Mouse (Mus musculus) embryonic facial prominence, embryonic 15.5 days (tissue): ENCODE measurements around the gene Col6a2. TPM values are rescaled to one million over a fixed set of nuclear protein-coding genes. Genes with fewer than 3 reads are reported as not detected.

Experiments used
- ATAC-seq: fragments of 200-750 bp; cut with Nextera tagmentation; 2 replicates; pipeline ENCODE4 v1.8.0; 2017; ENCODE audit warnings: low read depth, moderate TSS enrichment; ENCODE audit not compliant: insufficient number of reproducible peaks, low FRiP score, low TSS enrichment
- H3K27ac ChIP-seq: fragments of 300-500 bp; sonication (generic); replicated peaks from 2 replicates; pipeline ENCODE4 v1.5.1; 2015; ENCODE audit warnings: mild to moderate bottlenecking, inconsistent platforms
- H3K27me3 ChIP-seq: fragments of 300-500 bp; sonication (generic); 2 replicates; pipeline ENCODE4 v1.6.1; 2015; ENCODE audit warnings: inconsistent platforms
- H3K36me3 ChIP-seq: fragments of 300-500 bp; sonication (generic); 2 replicates; pipeline ENCODE4 v1.6.1; 2015; ENCODE audit warnings: mild to moderate bottlenecking, inconsistent platforms
- H3K4me1 ChIP-seq: fragments of 300-500 bp; sonication (generic); 2 replicates; pipeline ENCODE4 v1.6.1; 2015; ENCODE audit warnings: inconsistent platforms
- H3K4me2 ChIP-seq: fragments of 300-500 bp; sonication (generic); replicated peaks from 2 replicates; pipeline ENCODE4 v1.6.1; 2015; ENCODE audit warnings: mild to moderate bottlenecking, inconsistent platforms
- H3K4me3 ChIP-seq: fragments of 300-500 bp; sonication (generic); replicated peaks from 2 replicates; pipeline ENCODE4 v1.5.1; 2015; ENCODE audit warnings: mild to moderate bottlenecking, inconsistent platforms
- H3K9ac ChIP-seq: fragments of 300-500 bp; sonication (generic); 2 replicates; pipeline ENCODE4 v1.6.1; 2015; ENCODE audit warnings: inconsistent platforms
- H3K9me3 ChIP-seq: fragments of 300-500 bp; sonication (generic); replicated peaks from 2 replicates; pipeline ENCODE4 v1.6.1; 2016; ENCODE audit warnings: inconsistent platforms
- WGBS: fragments of 180-500 bp; shearing (Covaris S2); methylation state at CpG from one replicate; pipeline ENCODE4 v1.1.7; 2015; 5-methylcytosine and 5-hydroxymethylcytosine counted together
- polyA plus RNA-seq: library from polyadenylated mRNA; unstranded; fragments of >200 nt; fragmentation: Nextera tagmentation; extraction: Ambion mirVana; gene quantifications from 2 replicates; pipeline ENCODE4 v1.2.1, GENCODE M21; 2015

The Col6a2 gene
- polyA plus RNA-seq, 1 experiment from 2014 or later: 390 TPM

DNA sequence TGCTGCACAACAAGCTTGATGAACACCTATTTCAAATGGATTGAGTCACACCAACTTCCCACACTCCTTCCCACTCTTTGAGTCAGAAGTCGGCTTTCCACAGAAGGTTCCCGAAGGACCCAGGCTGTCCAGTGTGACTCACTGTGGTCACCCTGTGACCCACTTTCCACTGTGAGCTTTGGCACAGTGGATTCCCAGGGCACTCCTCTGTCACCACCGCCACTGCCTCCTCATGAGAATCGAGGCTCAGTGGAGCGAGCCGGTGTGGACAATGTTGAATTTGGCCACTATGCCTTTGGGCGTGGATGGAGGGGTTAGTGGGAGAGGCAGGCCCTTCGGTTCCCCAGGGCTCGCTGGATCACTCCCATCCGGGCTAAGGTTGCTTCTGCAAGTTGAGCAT is 25.3 kb upstream of the Col6a2 start:
- no peak overlapping the region for H3K27ac ChIP-seq
- no peak overlapping the region for H3K4me3 ChIP-seq
- H3K36me3 ChIP-seq: no peaks in the 10 kb centered on the region
- H3K4me1 ChIP-seq: peaks cover 34% of the 10 kb centered on the region
- H3K9ac ChIP-seq: no peak overlapping the region
- no peak for ATAC-seq
- no peaks in the 10 kb centered on the region for H3K9me3 ChIP-seq
- H3K4me2 ChIP-seq: no peak overlapping the region
- H3K27me3 ChIP-seq: no peaks in the 10 kb centered on the region
- 92% methylated on average over 10 of the region's 10 CpGs for WGBS

DNA sequence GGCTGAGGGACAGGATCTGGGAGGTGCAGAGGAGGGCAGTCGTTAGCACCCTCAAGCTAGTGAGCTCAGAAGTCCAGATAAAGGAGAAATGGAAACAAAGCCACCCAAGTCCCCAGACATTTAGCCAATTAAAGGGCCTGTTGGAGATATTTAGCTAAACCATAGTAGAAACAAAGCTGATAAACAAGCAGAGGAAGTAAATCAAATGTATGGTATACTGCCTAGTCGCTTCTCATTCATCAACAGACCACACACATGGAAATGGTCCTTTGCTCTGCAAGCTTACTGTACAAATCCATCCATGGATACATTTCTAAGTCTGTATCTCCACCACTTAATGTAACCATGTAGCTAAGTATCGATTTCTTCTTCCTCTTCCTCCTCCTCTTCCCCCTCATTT is 24.0 kb upstream of the Col6a2 start:
- Histone ChIP-seq H3K27me3 (no peaks in the 10 kb centered on the region), H3K36me3 (no peaks in the 10 kb centered on the region), H3K4me2 (no peak overlapping the region), H3K9ac (no peak overlapping the region), H3K27ac (no peak overlapping the region), H3K4me3 (no peak overlapping the region), H3K4me1 (peaks cover 37% of the 10 kb centered on the region), H3K9me3 (no peaks in the 10 kb centered on the region)
- WGBS: 73% methylated on average over 3 of the region's 3 CpGs
- ATAC-seq: no peak

DNA sequence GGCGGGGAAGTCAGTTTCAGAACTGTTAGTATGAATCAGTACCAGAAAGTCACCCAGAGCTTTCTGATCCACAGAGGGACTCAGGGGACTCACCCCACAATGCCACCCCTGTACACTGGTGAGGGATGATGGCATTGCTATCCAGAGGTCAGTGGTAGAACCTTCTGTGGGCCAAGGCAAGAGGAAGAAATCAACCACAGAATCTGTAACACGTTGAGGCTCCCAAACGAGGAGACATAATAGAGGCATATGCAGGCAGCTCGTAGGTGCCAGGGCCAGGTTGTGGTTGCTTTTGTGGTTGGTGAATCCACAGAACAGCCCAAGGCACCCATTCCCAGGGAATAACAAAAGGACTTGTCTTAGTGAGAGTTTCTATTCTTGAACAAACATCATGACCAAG is 22.3 kb upstream of the Col6a2 start:
- H3K27ac ChIP-seq: no peak overlapping the region
- H3K36me3 ChIP-seq: no peaks in the 10 kb centered on the region
- no peak overlapping the region for H3K4me2 ChIP-seq
- WGBS: 78% methylated on average over 4 of the region's 4 CpGs
- no peak for ATAC-seq
- peaks cover 31% of the 10 kb centered on the region for H3K4me1 ChIP-seq
- no peak overlapping the region for H3K4me3 ChIP-seq
- no peaks in the 10 kb centered on the region for H3K27me3 ChIP-seq
- no peaks in the 10 kb centered on the region for H3K9me3 ChIP-seq
- H3K9ac ChIP-seq: no peak overlapping the region

DNA sequence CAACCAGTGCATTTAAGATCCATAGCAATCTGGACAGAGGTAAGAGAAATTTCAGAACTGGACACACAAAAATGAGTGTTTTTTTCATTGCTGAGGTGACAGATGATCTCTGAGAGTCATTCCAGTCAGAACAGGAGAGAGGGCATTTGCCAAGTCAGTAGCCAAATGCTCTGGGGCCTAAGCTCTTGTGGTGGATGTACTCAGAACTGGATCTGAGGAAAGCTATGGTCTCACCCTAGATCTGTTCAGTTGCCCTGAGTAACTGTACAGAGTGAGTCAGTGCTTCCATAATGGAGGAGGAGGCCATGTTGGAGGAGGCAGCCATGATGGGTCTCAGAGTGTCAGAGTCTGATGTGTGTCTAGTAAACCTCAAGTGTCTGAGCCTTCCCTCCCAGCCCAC is 21.6 kb upstream of the Col6a2 start:
- peaks cover 26% of the 10 kb centered on the region for H3K4me1 ChIP-seq
- H3K4me2 ChIP-seq: no peak overlapping the region
- H3K27ac ChIP-seq: no peak overlapping the region
- no peaks in the 10 kb centered on the region for H3K9me3 ChIP-seq
- H3K36me3 ChIP-seq: no peaks in the 10 kb centered on the region
- H3K4me3 ChIP-seq: no peak overlapping the region
- no peak for ATAC-seq
- H3K9ac ChIP-seq: no peak overlapping the region
- no peaks in the 10 kb centered on the region for H3K27me3 ChIP-seq

DNA sequence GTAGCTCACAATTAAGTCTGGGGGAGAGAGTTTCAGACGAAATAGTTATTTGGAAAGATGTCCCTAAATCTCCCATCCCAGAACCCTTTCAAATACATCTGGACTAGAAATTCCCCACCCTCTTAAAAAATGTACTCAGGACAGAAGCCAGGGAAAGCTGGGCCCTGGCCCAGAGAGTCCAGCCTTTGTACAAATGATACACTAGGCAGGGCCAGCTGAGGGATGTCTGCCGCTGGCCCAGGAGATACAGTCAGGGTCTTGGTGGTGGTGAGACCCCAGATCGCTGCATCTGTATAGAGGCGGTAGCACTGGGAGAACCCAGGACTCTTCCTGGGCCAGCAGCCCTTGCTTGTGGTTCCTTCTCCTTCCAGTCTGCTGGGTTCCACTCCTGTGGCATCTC is 20.6 kb upstream of the Col6a2 start:
- WGBS: 54% methylated on average over 4 of the region's 4 CpGs
- Histone ChIP-seq H3K36me3 (no peaks in the 10 kb centered on the region), H3K9ac (no peak overlapping the region), H3K4me3 (no peak overlapping the region), H3K27ac (peak overlapping the region; percentile 92), H3K9me3 (no peaks in the 10 kb centered on the region), H3K4me2 (no peak overlapping the region), H3K4me1 (peaks cover 24% of the 10 kb centered on the region), H3K27me3 (no peaks in the 10 kb centered on the region)
- ATAC-seq: no peak

DNA sequence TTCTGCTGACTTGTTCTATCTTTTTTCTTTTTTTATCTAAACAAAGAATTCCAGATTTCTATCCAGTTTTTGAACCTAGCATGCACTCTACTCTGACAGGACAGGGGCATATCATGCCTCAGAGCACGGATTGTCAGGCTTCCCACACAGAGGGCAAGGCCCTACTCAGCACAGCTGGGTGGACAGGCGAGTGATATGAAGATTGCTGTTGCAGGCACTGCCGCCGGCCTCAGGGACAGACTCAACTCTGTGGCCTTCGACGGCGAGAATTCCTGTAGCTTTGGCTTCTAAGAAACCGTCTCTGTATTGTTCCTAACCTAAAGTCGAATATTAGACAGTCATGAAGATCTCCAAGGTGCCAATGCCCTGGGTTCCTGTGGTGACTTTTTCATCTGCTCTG is 20.0 kb upstream of the Col6a2 start:
- Histone ChIP-seq H3K27ac (peak overlapping the region; percentile 92), H3K27me3 (no peaks in the 10 kb centered on the region), H3K9ac (no peak overlapping the region), H3K4me2 (no peak overlapping the region), H3K9me3 (no peaks in the 10 kb centered on the region), H3K4me3 (no peak overlapping the region), H3K36me3 (no peaks in the 10 kb centered on the region), H3K4me1 (peaks cover 24% of the 10 kb centered on the region)
- peak; percentile 21; the same call in 1 of the 2 replicates for ATAC-seq
- 61% methylated on average over 9 of the region's 9 CpGs for WGBS

DNA sequence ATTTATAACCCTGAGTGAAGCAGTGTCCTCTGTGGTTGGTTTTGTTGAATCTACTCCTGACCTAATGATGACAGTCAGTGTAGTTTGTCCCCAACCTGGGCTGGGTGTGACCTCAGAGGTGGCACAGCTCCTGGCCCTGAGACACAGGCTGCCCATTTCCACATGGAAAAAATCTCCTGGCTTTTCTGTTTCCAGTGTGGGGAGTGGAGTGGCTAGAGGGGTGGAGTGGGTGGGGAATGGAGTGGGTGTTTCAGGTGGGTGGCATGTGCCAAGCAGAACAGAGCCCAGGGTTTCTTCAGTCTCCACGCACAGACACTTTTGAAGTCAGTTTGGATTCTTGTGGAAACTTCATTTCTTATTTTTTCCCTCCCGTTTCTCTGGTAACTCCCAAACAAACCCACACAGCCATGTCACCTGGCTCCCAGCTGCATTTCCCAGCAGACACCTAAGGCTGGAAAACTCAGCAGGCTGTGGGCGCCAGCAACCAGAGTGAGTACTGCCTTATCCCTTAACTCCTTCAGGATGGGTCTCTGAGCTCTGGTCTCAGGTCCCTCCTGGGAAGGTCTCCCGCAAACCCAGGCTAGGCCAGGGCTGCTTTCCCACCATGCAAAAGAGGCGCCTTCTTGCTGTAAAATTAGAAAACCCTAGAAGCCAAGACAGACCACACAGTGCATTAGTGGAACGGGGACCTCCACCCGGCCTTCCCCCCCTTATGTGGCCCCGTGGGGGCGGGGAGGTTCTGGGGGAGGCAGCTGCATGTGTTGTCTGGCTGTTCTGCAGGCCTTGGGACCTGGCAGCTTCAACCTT is 19.4 kb upstream of the Col6a2 start:
- 23% methylated on average over 9 of the region's 9 CpGs for WGBS
- H3K27ac ChIP-seq: peak overlapping the region; percentile 92

DNA sequence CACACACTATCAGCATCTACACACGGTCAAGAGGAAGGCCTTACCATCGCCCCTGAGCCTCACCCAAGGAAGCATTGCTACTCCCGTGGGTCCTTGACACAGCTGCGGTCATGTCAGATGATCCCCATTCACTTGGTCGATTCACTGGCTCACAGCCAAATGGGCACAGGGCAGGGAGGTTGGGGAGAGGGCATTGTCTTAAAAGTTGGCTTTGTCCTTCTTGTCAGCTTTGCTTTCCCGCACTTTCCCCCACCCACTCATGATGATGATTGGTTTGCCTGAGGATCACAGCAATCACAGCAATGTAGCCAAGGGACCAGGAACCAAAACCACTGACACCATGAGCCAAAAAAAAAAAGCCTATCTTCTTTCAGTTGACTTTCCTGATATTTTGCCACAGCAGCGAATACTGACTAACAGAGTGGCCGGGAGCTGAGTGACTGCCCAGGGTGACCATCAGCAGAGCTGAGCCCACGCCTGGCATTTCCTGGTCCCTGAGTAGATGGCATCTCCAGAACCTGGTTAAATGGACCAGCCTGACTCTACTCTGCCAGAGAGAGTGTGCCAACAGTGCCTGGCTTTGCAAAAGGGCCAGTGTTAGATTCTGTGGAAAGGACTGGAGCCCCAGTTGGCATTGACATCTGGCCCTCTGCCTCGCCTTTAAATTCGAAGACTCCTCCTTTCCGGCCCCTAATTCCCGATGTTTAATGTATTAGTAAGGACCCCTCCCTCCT is 18.6 kb upstream of the Col6a2 start:
- Histone ChIP-seq H3K4me2 (no peak overlapping the region), H3K4me1 (peaks cover 24% of the 10 kb centered on the region), H3K9ac (no peak overlapping the region), H3K27me3 (no peaks in the 10 kb centered on the region), H3K27ac (peak overlapping the region; percentile 92), H3K4me3 (no peak overlapping the region), H3K9me3 (no peaks in the 10 kb centered on the region), H3K36me3 (no peaks in the 10 kb centered on the region)
- ATAC-seq: peak; percentile 25; the same call in 1 of the 2 replicates
- 75% methylated on average over 13 of the region's 13 CpGs for WGBS

More for the DNA sequence above, 19.4 kb upstream of the Col6a2 start:
- peak; percentile 84 for ATAC-seq
- H3K9ac ChIP-seq: no peak overlapping the region
- no peaks in the 10 kb centered on the region for H3K36me3 ChIP-seq
- H3K4me1 ChIP-seq: peaks cover 24% of the 10 kb centered on the region
- H3K4me3 ChIP-seq: no peak overlapping the region
- H3K9me3 ChIP-seq: no peaks in the 10 kb centered on the region
- no peak overlapping the region for H3K4me2 ChIP-seq
- no peaks in the 10 kb centered on the region for H3K27me3 ChIP-seq

DNA sequence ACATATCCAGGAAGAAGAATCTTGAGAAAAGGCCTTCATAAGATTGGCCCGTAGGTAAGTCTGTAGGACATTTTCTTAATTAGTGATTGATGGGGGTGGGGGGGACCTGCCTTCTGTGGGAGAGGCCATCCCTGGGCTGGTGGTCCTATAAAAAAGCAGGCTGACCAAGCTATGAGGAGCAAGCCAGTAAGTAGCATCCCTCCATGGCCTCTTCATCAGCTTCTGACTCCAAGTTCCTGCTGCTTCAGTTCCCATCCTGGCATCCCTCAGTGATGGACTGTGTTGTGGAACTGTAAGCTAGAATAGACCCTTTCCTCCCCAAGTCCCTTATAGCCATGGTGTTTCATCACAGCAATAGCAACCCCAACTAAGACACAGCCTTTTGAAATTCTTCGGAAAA is 16.5 kb upstream of the Col6a2 start:
- H3K4me3 ChIP-seq: no peak overlapping the region
- H3K4me1 ChIP-seq: peaks cover 40% of the 10 kb centered on the region
- H3K27ac ChIP-seq: no peak overlapping the region
- ATAC-seq: no peak
- H3K9ac ChIP-seq: no peak overlapping the region
- 78% methylated on average over 2 of the region's 2 CpGs for WGBS
- H3K9me3 ChIP-seq: no peaks in the 10 kb centered on the region
- H3K36me3 ChIP-seq: no peaks in the 10 kb centered on the region
- no peaks in the 10 kb centered on the region for H3K27me3 ChIP-seq
- no peak overlapping the region for H3K4me2 ChIP-seq

DNA sequence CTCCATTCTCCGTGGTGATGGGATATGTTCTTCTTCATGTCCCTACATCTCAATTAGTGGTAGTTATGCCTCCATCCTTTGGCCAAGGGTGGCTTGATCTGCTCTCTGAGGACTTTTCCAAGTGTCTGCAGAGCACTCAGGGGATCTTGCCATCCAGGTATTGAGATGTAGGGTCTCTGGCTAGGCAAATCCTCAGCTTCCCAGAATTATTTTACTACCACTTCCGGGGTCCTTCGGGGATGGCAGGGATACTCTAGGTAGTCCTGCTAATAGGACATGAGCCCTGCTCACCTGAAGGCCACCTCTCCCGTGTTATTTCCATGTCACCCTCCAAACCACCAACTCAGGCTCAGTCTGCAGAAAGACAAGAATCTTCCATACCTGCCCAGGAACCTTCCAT is 13.2 kb upstream of the Col6a2 start:
- WGBS: 82% methylated on average over 4 of the region's 4 CpGs
- Histone ChIP-seq H3K27me3 (no peaks in the 10 kb centered on the region), H3K4me2 (no peak overlapping the region), H3K4me1 (peaks cover 46% of the 10 kb centered on the region), H3K9ac (no peak overlapping the region), H3K36me3 (no peaks in the 10 kb centered on the region), H3K4me3 (no peak overlapping the region), H3K27ac (peak overlapping the region; percentile 93), H3K9me3 (no peaks in the 10 kb centered on the region)
- no peak for ATAC-seq

DNA sequence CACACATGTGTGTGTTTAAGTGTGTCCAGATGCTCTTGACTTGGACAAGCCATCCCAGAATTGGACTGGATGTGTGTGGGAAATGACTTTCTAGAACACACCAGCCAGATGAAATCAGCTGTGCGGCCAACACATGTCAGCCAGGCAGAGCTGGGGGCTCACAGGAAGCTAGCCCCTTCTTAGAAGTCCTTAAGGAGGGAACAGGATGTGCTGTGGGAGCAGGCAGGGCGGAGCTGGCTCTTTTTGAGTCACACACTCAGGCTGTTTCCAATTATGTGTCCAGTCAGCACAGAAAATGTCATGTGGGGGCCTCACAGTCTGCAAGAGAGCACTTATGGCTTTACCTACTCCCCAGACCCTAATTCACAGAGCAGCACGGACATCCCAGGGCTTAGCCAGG is 12.6 kb upstream of the Col6a2 start:
- Histone ChIP-seq H3K27ac (peak overlapping the region; percentile 93), H3K4me3 (no peak overlapping the region), H3K4me2 (no peak overlapping the region), H3K9ac (no peak overlapping the region), H3K4me1 (peaks cover 46% of the 10 kb centered on the region), H3K36me3 (no peaks in the 10 kb centered on the region), H3K9me3 (no peaks in the 10 kb centered on the region), H3K27me3 (no peaks in the 10 kb centered on the region)
- peak; percentile 77 for ATAC-seq
- WGBS: 30% methylated on average over 3 of the region's 3 CpGs
